Mouse (Mus musculus): ENCODE results near the gene Mien1. TPM values are rescaled to one million over a fixed set of nuclear protein-coding genes. Genes with fewer than 3 reads are reported as not detected.

Mien1 gene
- total RNA-seq, 2 experiments from 2014 or later = 84.3 to 89.3 TPM

- TF ChIP-seq CTCF (conservative IDR thresholded peaks at IDR 0.05) = no peak
- Histone ChIP-seq H3K27ac (no peak overlapping the region), H3K4me3 (no peak overlapping the region)
- DNase-seq (ENCODE audit: low spot score in 2 of 2) = no peak
These were observed 35.2 kb upstream of the Mien1 start for GRCm38 (mm10) chr11:98473916-98474479.

- Histone ChIP-seq H3K4me3 (no peak overlapping the region), H3K27ac (no peak overlapping the region)
- DNase-seq (ENCODE audit: low spot score in 2 of 2) = no peak
- TF ChIP-seq CTCF (conservative IDR thresholded peaks at IDR 0.05) = no peak
These were observed 33.9 kb upstream of the Mien1 start for GRCm38 (mm10) chr11:98472696-98473095.

GRCm38 (mm10) chr11:98470795-98471194, 32.0 kb upstream of the Mien1 start:
- no peak for TF ChIP-seq CTCF (conservative IDR thresholded peaks at IDR 0.05)
- DNase-seq (ENCODE audit: low spot score in 2 of 2) = no peak
- no peak overlapping the region for H3K4me3 ChIP-seq
- H3K27ac ChIP-seq = no peak overlapping the region

- DNase-seq (ENCODE audit: low spot score in 2 of 2) = no peak
- no peak for TF ChIP-seq CTCF (conservative IDR thresholded peaks at IDR 0.05)
- Histone ChIP-seq H3K4me3 (no peak overlapping the region), H3K27ac (no peak overlapping the region)
These were observed 31.2 kb upstream of the Mien1 start for GRCm38 (mm10) chr11:98469761-98470714.

GRCm38 (mm10) chr11:98464516-98464915, 25.7 kb upstream of the Mien1 start:
- H3K27ac ChIP-seq = no peak overlapping the region
- no peak overlapping the region for H3K4me3 ChIP-seq
- no peak for TF ChIP-seq CTCF (conservative IDR thresholded peaks at IDR 0.05)
- DNase-seq (ENCODE audit: low spot score in 2 of 2) = no peak

- H3K4me3 ChIP-seq = no peak overlapping the region
- no peak for TF ChIP-seq CTCF (conservative IDR thresholded peaks at IDR 0.05)
- H3K27ac ChIP-seq = no peak overlapping the region
- no peak for DNase-seq (ENCODE audit: low spot score in 2 of 2)
These were observed 25.1 kb upstream of the Mien1 start for GRCm38 (mm10) chr11:98463911-98464310.

- Histone ChIP-seq H3K27ac (no peak overlapping the region), H3K4me3 (no peak overlapping the region)
- DNase-seq (ENCODE audit: low spot score in 2 of 2) = no peak
- TF ChIP-seq CTCF (conservative IDR thresholded peaks at IDR 0.05) = no peak
These were observed 23.5 kb upstream of the Mien1 start for GRCm38 (mm10) chr11:98462255-98462654.

GRCm38 (mm10) chr11:98461109-98461720, 22.4 kb upstream of the Mien1 start:
- Histone ChIP-seq H3K27ac (no peak overlapping the region), H3K4me3 (no peak overlapping the region)
- TF ChIP-seq CTCF (conservative IDR thresholded peaks at IDR 0.05) = no peak
- no peak for DNase-seq (ENCODE audit: low spot score in 2 of 2)

- no peak for DNase-seq (ENCODE audit: low spot score in 2 of 2)
- Histone ChIP-seq H3K27ac (no peak overlapping the region), H3K4me3 (no peak overlapping the region)
- no peak for TF ChIP-seq CTCF (conservative IDR thresholded peaks at IDR 0.05)
These were observed 21.1 kb upstream of the Mien1 start for GRCm38 (mm10) chr11:98459860-98460259.

- H3K27ac ChIP-seq = no peak overlapping the region
- H3K4me3 ChIP-seq = no peak overlapping the region
- no peak for DNase-seq (ENCODE audit: low spot score in 2 of 2)
- no peak for TF ChIP-seq CTCF (conservative IDR thresholded peaks at IDR 0.05)
These were observed 20.4 kb upstream of the Mien1 start for GRCm38 (mm10) chr11:98459071-98459741.

- Histone ChIP-seq H3K4me3 (peak overlapping the region; percentile 60), H3K27ac (no peak overlapping the region; the same call in 1 of the 2 replicates)
- no peak for TF ChIP-seq CTCF (conservative IDR thresholded peaks at IDR 0.05)
- DNase-seq (ENCODE audit: low spot score in 2 of 2) = no peak
These were observed 19.6 kb upstream of the Mien1 start for GRCm38 (mm10) chr11:98458121-98458990.

All from layer of hippocampus, adult 2 months (tissue).